Mouse (Mus musculus) stomach, postnatal 0 days (tissue): Measurements from ENCODE around the gene Spata16. TPM values are rescaled to one million over a fixed set of nuclear protein-coding genes. Genes with fewer than 3 reads are reported as not detected.

Experiments used
- ATAC-seq: fragments of 200-750 bp; cut with Nextera tagmentation; 2 replicates; pipeline ENCODE4 v1.8.0; 2017; ENCODE audit not compliant: low FRiP score, low TSS enrichment
- DNase-seq: peaks from one replicate; pipeline ENCODE4 v3.0.0-alpha.2; 2016; ENCODE audit warnings: low spot score
- H3K27ac ChIP-seq: fragments of 300-500 bp; sonication (generic); replicated peaks from 2 replicates; pipeline ENCODE4 v1.5.1; 2014; ENCODE audit warnings: mild to moderate bottlenecking, control low read depth
- H3K27me3 ChIP-seq: fragments of 300-500 bp; sonication (generic); 2 replicates; pipeline ENCODE4 v1.6.1; 2014; ENCODE audit warnings: low read length; ENCODE audit not compliant: control insufficient read depth, insufficient read depth
- H3K36me3 ChIP-seq: fragments of 300-500 bp; sonication (generic); 2 replicates; pipeline ENCODE4 v1.6.1; 2014; ENCODE audit warnings: low read length, mixed read lengths; ENCODE audit not compliant: control insufficient read depth, insufficient read depth
- H3K4me1 ChIP-seq: fragments of 300-500 bp; sonication (generic); replicated peaks from 2 replicates; pipeline ENCODE4 v1.6.1; 2014; ENCODE audit warnings: antibody characterized with exemption; ENCODE audit not compliant: control insufficient read depth, insufficient read depth
- H3K4me2 ChIP-seq: fragments of 300-500 bp; sonication (generic); replicated peaks from 2 replicates; pipeline ENCODE4 v1.6.1; 2014; ENCODE audit warnings: low read depth, mild to moderate bottlenecking, control low read depth, moderate library complexity
- H3K4me3 ChIP-seq: fragments of 300-500 bp; sonication (generic); 2 replicates; pipeline ENCODE4 v1.5.1; 2014; ENCODE audit warnings: low read depth, low read length, control low read depth
- H3K9ac ChIP-seq: fragments of 300-500 bp; sonication (generic); 2 replicates; pipeline ENCODE4 v1.6.1; 2014; ENCODE audit warnings: mild to moderate bottlenecking, low read length, control low read depth, mixed read lengths
- H3K9me3 ChIP-seq: fragments of 300-500 bp; sonication (generic); 2 replicates; pipeline ENCODE4 v1.6.1; 2016; ENCODE audit warnings: low read length; ENCODE audit not compliant: control insufficient read depth
- CTCF ChIP-seq: IDR thresholded peaks from 2 replicates; pipeline ENCODE4 v1.5.1; 2016; ENCODE audit warnings: antibody characterized with exemption, low read depth, mild to moderate bottlenecking, moderate library complexity
- EP300 ChIP-seq: optimal IDR thresholded peaks from 2 replicates; pipeline ENCODE3; 2016; ENCODE audit warnings: antibody characterized with exemption
- WGBS: fragments of 180-500 bp; shearing (Covaris S2); extraction: QIAGEN DNeasy Blood & Tissue Kit; methylation state at CpG from one replicate; pipeline ENCODE4 v1.1.7; 2014; 5-methylcytosine and 5-hydroxymethylcytosine counted together
- polyA plus RNA-seq: library from polyadenylated mRNA; unstranded; fragments of >200 nt; fragmentation: Nextera tagmentation; extraction: Ambion mirVana; gene quantifications from 2 replicates; pipeline ENCODE4 v1.2.1, GENCODE M21; 2015

Gene Spata16
- polyA plus RNA-seq, 1 experiment from 2014 or later, result not detected

DNA sequence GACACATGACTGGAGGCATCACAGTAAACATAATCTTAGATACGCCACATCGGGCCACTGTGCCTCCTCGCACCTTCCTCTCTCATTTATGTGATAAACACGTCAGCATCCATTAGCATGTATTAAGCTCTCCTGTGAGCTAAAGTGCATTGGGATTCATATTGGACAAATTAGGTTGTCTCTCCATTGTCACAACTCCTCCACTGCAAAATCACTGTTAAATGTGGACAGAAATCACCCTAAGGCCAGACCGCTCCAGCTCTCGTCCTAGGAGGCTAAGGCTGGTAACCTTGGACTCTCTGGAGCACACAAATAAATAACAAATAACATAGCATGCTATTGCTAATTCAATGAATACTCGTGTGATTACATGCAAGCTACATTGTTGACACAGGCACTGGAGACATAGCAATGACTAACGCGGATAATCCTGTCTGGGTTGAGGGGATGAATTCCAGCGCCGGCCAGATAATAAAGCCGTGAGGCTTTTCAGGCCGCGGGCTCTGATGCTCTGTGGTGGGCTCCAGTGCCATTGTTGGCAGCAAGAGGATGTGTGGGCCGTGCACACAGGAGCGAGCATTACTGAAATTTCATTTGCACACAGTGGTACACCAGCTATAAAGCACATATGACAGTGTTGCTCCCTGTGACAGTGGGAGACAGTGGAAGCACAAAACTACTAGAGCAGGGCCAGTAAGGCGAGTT lies 197.8 kb downstream of the Spata16 start:
- Histone ChIP-seq H3K4me2 (no peak overlapping the region), H3K27me3 (no peaks in the 10 kb centered on the region), H3K36me3 (no peaks in the 10 kb centered on the region), H3K4me3 (no peak overlapping the region), H3K9me3 (no peaks in the 10 kb centered on the region), H3K4me1 (no peaks in the 10 kb centered on the region), H3K27ac (no peak overlapping the region), H3K9ac (no peak overlapping the region)
- TF ChIP-seq EP300 (no peak), CTCF (no peak)
- 76% methylated on average over 17 of the region's 17 CpGs for WGBS
- DNase-seq, result no peak
- ATAC-seq, result no peak

DNA sequence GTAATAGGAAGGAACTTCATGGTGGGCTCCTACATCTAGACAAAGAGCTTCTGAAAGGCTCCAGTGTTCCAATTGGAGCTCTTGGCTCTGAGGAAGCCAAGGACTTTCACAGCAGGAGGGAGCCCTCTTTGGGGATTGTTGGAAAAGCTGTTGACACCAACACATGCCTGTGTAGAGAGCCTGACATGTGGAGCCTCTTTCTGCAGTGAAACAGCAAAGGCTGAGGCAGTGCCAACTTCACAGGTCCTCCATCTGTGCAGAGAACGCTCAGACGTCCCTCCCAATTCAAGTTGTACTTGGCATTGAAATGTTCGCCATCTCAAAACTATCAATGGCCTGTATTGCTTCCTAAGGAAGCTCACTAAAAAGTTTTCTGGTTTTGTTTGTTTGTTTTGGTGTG lies 207.6 kb downstream of the Spata16 start:
- Histone ChIP-seq H3K9me3 (no peaks in the 10 kb centered on the region), H3K36me3 (no peaks in the 10 kb centered on the region), H3K27ac (no peak overlapping the region), H3K9ac (no peak overlapping the region), H3K4me2 (no peak overlapping the region), H3K4me1 (no peaks in the 10 kb centered on the region), H3K27me3 (no peaks in the 10 kb centered on the region), H3K4me3 (no peak overlapping the region)
- no peak for DNase-seq
- ATAC-seq, result no peak
- 84% methylated on average over 3 of the region's 3 CpGs for WGBS
- TF ChIP-seq CTCF (no peak), EP300 (no peak)

DNA sequence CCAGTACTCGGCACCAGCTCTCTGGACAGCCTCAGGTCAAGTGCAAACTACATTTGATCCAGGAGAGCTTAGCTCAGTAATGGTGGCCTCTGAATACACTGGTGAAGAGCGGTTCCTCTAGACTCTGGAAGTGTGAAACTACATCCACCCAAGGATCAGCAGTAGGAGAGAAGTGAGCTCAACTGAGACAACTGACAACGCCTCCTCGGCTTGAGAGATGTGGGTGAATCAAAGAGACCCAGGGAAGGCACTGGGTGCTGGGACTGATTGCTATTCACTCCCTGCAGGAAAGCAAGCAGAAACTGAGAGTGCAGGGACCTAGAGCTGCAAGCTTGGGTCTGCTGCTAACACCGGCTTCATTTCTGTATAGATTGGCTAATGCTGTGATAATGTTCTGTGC lies 210.5 kb downstream of the Spata16 start:
- no peak overlapping the region for H3K4me2 ChIP-seq
- DNase-seq, result no peak
- H3K27ac ChIP-seq, result no peak overlapping the region
- H3K9me3 ChIP-seq, result no peaks in the 10 kb centered on the region
- no peak overlapping the region for H3K4me3 ChIP-seq
- TF ChIP-seq CTCF (no peak), EP300 (no peak)
- no peaks in the 10 kb centered on the region for H3K4me1 ChIP-seq
- no peaks in the 10 kb centered on the region for H3K36me3 ChIP-seq
- no peak overlapping the region for H3K9ac ChIP-seq
- WGBS, result 51% methylated on average over 5 of the region's 5 CpGs
- H3K27me3 ChIP-seq, result no peaks in the 10 kb centered on the region
- no peak for ATAC-seq

DNA sequence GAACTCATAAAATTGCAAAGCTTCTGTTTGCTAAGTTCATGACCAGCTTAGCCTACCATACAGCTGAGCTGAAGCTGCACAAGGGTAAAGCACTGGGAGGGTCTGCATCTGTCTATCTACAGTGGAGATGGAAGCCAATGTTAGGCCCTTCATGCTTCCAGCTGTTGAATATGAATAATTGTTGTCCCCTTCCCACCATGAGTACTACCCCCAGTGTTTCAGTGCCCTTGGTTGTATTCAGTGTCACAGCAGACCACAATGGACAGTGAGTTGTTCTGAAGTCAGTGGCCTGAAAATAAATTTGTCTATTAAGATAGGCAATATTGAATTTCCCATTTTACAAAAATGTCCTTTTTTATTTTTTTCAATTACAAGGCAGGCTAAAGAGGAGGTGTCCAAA lies 212.8 kb downstream of the Spata16 start:
- Histone ChIP-seq H3K27me3 (no peaks in the 10 kb centered on the region), H3K27ac (no peak overlapping the region), H3K4me1 (no peaks in the 10 kb centered on the region), H3K9ac (no peak overlapping the region), H3K9me3 (no peaks in the 10 kb centered on the region), H3K36me3 (no peaks in the 10 kb centered on the region), H3K4me3 (no peak overlapping the region), H3K4me2 (no peak overlapping the region)
- ATAC-seq, result no peak
- DNase-seq, result no peak
- TF ChIP-seq EP300, result no peak
- no peak for TF ChIP-seq CTCF

DNA sequence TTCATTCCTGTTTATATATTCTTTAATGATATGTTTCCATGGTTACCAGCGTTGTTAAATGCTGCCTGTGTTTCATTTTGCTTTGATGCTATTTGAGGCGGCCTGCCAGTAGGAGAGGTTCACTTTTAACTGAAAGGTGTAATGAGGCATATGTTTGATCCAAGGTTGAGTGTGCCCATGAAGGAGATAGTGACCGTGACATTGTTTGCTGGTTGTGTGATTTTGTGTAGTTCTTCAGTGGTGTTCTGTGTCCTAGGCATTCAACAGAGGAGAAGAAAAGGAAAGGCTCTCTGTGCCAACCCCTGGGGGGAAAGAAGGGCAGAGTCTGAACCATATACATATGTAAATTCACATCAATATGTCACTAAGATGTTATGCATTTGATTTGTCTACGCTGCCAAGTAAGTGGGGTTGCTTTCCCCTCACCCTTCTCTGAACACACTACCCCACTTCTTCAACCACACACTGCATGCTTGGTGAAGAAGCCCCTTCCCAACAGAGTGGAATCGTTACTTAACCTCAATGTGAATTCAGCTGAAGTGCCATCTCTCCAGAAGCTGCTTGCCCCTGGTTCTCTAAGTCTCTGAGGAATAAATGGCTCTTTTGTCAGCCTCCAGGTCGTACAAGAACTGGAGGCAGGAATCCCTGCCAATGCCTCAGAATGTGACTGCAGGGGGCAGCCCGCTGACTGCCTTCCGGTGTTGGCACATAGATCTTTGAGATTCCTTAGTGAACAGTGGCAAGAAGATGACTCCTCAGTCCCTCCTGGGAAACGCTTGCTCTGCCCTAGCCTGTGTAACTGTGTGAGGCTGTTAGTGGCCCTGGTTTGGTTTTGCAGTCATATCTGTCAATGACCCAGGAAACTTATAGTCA lies 213.5 kb downstream of the Spata16 start:
- no peak for TF ChIP-seq CTCF
- TF ChIP-seq EP300, result no peak
- 65% methylated on average over 9 of the region's 9 CpGs for WGBS
- Histone ChIP-seq H3K36me3 (no peaks in the 10 kb centered on the region), H3K9ac (no peak overlapping the region), H3K4me3 (no peak overlapping the region), H3K4me2 (no peak overlapping the region), H3K27ac (no peak overlapping the region), H3K9me3 (no peaks in the 10 kb centered on the region), H3K27me3 (no peaks in the 10 kb centered on the region), H3K4me1 (no peaks in the 10 kb centered on the region)
- ATAC-seq (no peak), DNase-seq (no peak)

DNA sequence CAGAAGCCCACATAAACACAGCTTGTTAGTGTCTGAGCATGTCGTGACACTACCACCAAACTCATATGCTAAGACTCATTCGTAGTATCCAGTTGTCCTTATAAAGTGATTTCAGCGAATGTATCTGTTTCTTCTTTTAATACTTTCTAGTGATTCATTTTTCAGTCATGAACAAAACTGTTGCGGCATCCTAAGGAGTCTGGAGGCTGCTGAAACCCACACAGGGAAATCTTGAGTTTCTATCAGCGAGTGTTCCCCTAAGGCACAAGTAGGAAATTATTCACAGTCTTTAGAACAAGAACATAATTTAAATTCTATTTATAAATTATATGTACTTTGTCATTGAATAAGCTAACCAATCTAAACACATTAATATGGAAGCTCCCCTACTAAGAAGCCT lies 216.1 kb downstream of the Spata16 start:
- WGBS, result 76% methylated on average over 5 of the region's 5 CpGs
- DNase-seq (no peak), ATAC-seq (no peak)
- Histone ChIP-seq H3K4me1 (no peaks in the 10 kb centered on the region), H3K4me3 (no peak overlapping the region), H3K27ac (no peak overlapping the region), H3K27me3 (no peaks in the 10 kb centered on the region), H3K9ac (no peak overlapping the region), H3K36me3 (no peaks in the 10 kb centered on the region), H3K4me2 (no peak overlapping the region), H3K9me3 (no peaks in the 10 kb centered on the region)
- TF ChIP-seq CTCF (no peak), EP300 (no peak)
